Mouse (Mus musculus) stomach, embryonic 14.5 days (tissue): ENCODE results near the gene Itsn1. TPM values are rescaled to one million over a fixed set of nuclear protein-coding genes. Genes with fewer than 3 reads are reported as not detected.

Experiments
- ATAC-seq: fragments of 200-750 bp; cut with Nextera tagmentation; 2 replicates; pipeline ENCODE4 v1.8.0; 2017; ENCODE audit warnings: low read depth, moderate TSS enrichment; ENCODE audit not compliant: insufficient number of reproducible peaks, insufficient read depth, low FRiP score
- H3K27ac ChIP-seq: fragments of 300-500 bp; sonication (generic); 2 replicates; pipeline ENCODE4 v1.5.1; 2014; ENCODE audit warnings: mild to moderate bottlenecking, low read length, moderate library complexity, mixed read lengths
- H3K27me3 ChIP-seq: fragments of 300-500 bp; sonication (generic); 2 replicates; pipeline ENCODE4 v1.6.1; 2014; ENCODE audit warnings: low read length, control low read depth, mixed read lengths; ENCODE audit not compliant: control insufficient read depth, insufficient read depth
- H3K36me3 ChIP-seq: fragments of 300-500 bp; sonication (generic); 2 replicates; pipeline ENCODE4 v1.6.1; 2014; ENCODE audit warnings: mild to moderate bottlenecking, control low read depth, low read length, moderate library complexity, mixed read lengths; ENCODE audit not compliant: control insufficient read depth, insufficient read depth
- H3K4me1 ChIP-seq: fragments of 300-500 bp; sonication (generic); 2 replicates; pipeline ENCODE4 v1.6.1; 2014; ENCODE audit warnings: low read length, control low read depth, mixed read lengths; ENCODE audit not compliant: control insufficient read depth, insufficient read depth
- H3K4me2 ChIP-seq: fragments of 300-500 bp; sonication (generic); replicated peaks from 2 replicates; pipeline ENCODE4 v1.6.1; 2014; ENCODE audit warnings: low read depth, low read length, control low read depth
- H3K4me3 ChIP-seq: fragments of 300-500 bp; sonication (generic); 2 replicates; pipeline ENCODE4 v1.5.1; 2014; ENCODE audit warnings: low read depth, low read length, control low read depth
- H3K9ac ChIP-seq: fragments of 300-500 bp; sonication (generic); replicated peaks from 2 replicates; pipeline ENCODE4 v1.6.1; 2014; ENCODE audit warnings: low read depth, mild to moderate bottlenecking, control low read depth, low read length, moderate library complexity, mixed read lengths
- H3K9me3 ChIP-seq: fragments of 300-500 bp; sonication (generic); 2 replicates; pipeline ENCODE4 v1.6.1; 2016; ENCODE audit warnings: low read depth, low read length, control low read depth; ENCODE audit not compliant: control insufficient read depth
- WGBS: fragments of 180-500 bp; shearing (Covaris S2); extraction: QIAGEN DNeasy Blood & Tissue Kit; methylation state at CpG from one replicate; pipeline ENCODE4 v1.1.7; 2014; 5-methylcytosine and 5-hydroxymethylcytosine counted together
- polyA plus RNA-seq: library from polyadenylated mRNA; unstranded; fragments of >200 nt; fragmentation: Nextera tagmentation; extraction: Ambion mirVana; gene quantifications from 2 replicates; pipeline ENCODE4 v1.2.1, GENCODE M21; 2014

The Itsn1 gene
- polyA plus RNA-seq, 1 experiment from 2014 or later = 26.4 TPM

DNA sequence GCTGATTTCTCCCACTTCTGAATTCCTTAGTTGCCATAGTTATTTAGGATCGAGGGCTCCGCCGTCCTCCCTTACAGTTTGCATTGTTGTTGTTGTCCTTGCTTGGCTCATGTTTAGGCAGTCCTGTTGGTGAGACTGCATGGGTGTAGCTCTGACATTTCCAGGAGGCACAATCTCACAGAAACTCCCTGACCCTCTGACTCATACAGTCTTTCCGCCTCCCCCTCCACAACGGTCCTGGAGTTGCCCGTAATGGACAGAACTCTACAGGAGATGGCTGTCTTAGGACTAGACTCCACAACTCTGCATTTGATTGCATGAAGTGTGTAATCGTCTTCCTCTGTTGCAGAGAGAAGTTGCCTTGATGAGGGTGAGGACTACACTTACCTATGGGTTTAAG, 65.2 kb downstream of the Itsn1 start:
- no peaks in the 10 kb centered on the region for H3K9me3 ChIP-seq
- H3K4me3 ChIP-seq = no peak overlapping the region
- H3K4me2 ChIP-seq = no peak overlapping the region
- ATAC-seq = no peak
- H3K4me1 ChIP-seq = 0 out of 2 replicates have a peak, but pooled peaks cover 2% of the 10 kb centered on the region
- no peak overlapping the region for H3K27ac ChIP-seq
- no peaks in the 10 kb centered on the region for H3K27me3 ChIP-seq
- H3K36me3 ChIP-seq = peaks cover 3% of the 10 kb centered on the region; the same call in 1 of the 2 replicates
- WGBS = 91% methylated on average over 7 of the region's 7 CpGs
- no peak overlapping the region for H3K9ac ChIP-seq

DNA sequence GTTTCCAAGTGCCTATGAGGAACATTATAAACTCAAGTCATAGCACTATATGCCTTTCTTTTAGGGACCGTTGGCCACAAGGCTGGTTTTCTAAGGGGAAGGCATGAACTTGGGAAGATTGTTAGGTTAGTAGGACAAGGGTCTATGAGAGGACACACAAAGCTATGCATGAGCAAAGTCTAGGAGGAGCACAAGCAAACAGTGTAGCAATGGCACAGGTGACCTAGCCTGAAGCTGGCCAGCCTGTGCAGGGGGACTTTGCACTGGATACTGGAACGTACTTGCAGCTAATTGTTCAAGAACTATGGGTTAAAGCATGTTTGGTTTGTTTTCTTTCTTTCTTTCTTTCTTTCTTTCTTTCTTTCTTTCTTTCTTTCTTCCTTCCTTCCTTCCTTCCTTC, 66.0 kb downstream of the Itsn1 start:
- Histone ChIP-seq H3K27me3 (no peaks in the 10 kb centered on the region), H3K9ac (no peak overlapping the region), H3K4me3 (no peak overlapping the region), H3K36me3 (peaks cover 3% of the 10 kb centered on the region; the same call in 1 of the 2 replicates), H3K4me1 (0 out of 2 replicates have a peak, but pooled peaks cover 2% of the 10 kb centered on the region), H3K9me3 (no peaks in the 10 kb centered on the region), H3K4me2 (no peak overlapping the region), H3K27ac (no peak overlapping the region)
- no peak for ATAC-seq
- WGBS = 93% methylated on average over 2 of the region's 2 CpGs

DNA sequence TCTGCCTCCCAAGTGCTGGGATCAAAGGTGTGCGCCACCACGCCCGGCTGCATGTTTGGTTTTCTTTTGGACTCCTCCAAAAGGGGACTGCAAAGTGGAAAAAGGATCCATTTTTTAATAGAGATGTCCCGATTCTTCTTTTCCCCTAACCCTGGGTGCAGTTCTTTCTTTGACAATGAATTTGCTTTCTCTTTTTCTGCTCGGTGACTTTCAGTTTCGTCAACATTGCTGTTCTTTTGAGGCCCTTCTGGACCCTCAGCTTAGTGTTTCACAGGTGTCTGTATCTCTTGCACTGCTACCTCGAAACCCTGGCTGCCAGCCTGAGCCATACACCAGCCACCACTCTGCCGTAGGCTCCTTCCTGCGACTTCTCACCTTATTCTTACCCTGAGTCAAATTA, 66.5 kb downstream of the Itsn1 start:
- ATAC-seq = no peak
- Histone ChIP-seq H3K9me3 (no peaks in the 10 kb centered on the region), H3K4me3 (no peak overlapping the region), H3K27me3 (no peaks in the 10 kb centered on the region), H3K27ac (no peak overlapping the region), H3K4me1 (no peaks in the 10 kb centered on the region), H3K4me2 (no peak overlapping the region), H3K36me3 (peaks cover 3% of the 10 kb centered on the region; the same call in 1 of the 2 replicates), H3K9ac (no peak overlapping the region)
- WGBS = 94% methylated on average over 9 of the region's 9 CpGs

DNA sequence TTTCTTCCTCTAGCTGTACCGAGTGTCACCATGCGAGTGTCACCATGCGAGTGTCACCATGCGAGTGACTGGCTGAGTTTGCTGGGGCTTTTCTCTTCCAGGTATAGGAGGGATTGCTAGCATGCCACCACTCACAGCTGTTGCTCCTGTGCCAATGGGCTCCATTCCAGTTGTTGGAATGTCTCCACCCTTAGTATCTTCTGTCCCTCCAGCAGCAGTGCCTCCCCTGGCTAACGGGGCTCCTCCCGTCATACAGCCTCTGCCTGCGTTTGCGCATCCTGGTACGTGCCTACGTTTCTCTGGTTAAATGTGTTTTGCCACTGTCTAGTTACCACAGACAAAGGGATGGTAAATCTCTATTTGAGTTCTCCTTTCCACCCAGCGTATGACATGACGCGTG, 72.3 kb downstream of the Itsn1 start:
- H3K4me1 ChIP-seq = no peaks in the 10 kb centered on the region
- no peak overlapping the region for H3K4me3 ChIP-seq
- ATAC-seq = no peak
- H3K36me3 ChIP-seq = peaks cover 5% of the 10 kb centered on the region; the same call in 1 of the 2 replicates
- no peaks in the 10 kb centered on the region for H3K9me3 ChIP-seq
- 94% methylated on average over 13 of the region's 13 CpGs for WGBS
- no peak overlapping the region for H3K4me2 ChIP-seq
- H3K9ac ChIP-seq = no peak overlapping the region
- no peak overlapping the region for H3K27ac ChIP-seq
- H3K27me3 ChIP-seq = no peaks in the 10 kb centered on the region

DNA sequence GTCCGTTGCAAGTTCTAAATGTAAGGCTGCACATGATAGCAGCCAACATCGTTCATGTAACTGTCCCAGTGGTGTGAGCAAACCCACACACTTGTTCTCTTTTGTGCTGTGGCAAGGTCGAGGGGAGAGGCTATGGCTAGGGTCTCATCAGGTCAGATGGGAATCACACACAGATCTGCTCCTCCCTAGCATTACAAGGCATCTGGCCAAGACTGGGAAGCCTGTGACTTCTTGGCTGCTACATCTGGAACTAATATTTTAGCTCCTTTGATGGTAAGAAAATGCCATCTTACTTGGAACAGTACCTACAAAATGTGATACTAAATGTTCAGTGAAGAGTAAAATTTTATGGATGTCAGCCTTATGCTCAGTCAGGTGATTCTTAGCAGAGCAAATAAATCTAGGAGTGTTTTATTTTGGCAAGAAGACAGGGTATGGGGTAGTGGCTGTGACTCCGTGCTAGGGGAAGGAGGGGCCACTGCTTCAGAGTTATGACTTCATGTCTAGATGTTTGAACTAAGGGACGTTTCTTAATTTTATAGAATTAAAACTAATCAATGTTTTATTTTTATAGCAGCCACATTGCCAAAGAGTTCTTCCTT, 73.5 kb downstream of the Itsn1 start:
- ATAC-seq = no peak
- H3K4me1 ChIP-seq = no peaks in the 10 kb centered on the region
- 80% methylated on average over 5 of the region's 5 CpGs for whole genome bisulfite sequencing
- no peak overlapping the region for H3K27ac ChIP-seq
- H3K9me3 ChIP-seq = no peaks in the 10 kb centered on the region
- H3K4me3 ChIP-seq = no peak overlapping the region
- no peak overlapping the region for H3K4me2 ChIP-seq
- no peaks in the 10 kb centered on the region for H3K27me3 ChIP-seq
- H3K36me3 ChIP-seq = peaks cover 5% of the 10 kb centered on the region; the same call in 1 of the 2 replicates
- no peak overlapping the region for H3K9ac ChIP-seq

DNA sequence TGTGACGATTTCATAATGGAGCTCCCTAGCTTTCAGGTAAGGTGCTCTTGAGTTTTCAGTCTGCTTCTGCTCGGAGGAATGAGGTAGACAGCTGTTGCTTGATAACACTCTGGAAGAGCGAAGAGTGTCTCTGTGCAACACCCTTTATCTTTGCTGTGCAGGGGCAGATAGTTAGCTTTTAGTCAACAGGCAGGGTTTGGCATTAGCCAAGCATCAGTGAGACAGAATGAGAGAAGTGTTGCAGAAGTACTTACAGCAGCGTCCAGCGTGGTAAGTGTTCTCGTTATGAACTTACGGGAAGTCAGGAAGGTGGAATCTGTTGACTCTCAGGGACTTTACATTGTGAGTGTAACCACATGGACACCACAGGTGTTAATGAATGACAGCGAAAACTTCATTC, 75.3 kb downstream of the Itsn1 start:
- peak; percentile 76; the same call in 1 of the 2 replicates for ATAC-seq
- peaks cover 5% of the 10 kb centered on the region; the same call in 1 of the 2 replicates for H3K36me3 ChIP-seq
- H3K9me3 ChIP-seq = no peaks in the 10 kb centered on the region
- H3K9ac ChIP-seq = no peak overlapping the region
- no peak overlapping the region for H3K27ac ChIP-seq
- no peaks in the 10 kb centered on the region for H3K4me1 ChIP-seq
- 92% methylated on average over 8 of the region's 8 CpGs for WGBS
- no peaks in the 10 kb centered on the region for H3K27me3 ChIP-seq
- no peak overlapping the region for H3K4me2 ChIP-seq
- H3K4me3 ChIP-seq = no peak overlapping the region

DNA sequence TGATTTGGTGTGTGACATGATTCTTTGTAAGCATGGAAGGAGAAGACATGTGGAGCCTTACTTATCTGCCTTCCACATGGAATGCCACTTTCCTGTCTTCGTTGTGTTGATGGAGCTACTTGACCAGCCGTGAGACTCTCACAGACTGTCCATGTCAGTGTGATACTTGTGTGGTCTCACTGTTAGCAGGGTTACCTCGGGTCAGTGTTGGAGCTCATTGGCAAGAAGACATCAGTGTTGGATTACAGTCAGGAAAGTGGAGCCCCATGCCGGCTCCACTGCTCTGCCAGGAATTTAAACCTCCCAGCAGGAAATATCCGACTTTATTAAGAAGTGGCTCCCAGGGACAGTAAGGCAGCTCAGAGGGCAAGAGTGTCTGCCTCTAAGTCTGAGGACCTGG, 75.8 kb downstream of the Itsn1 start:
- no peak for ATAC-seq
- H3K4me3 ChIP-seq = no peak overlapping the region
- no peak overlapping the region for H3K9ac ChIP-seq
- no peak overlapping the region for H3K27ac ChIP-seq
- no peak overlapping the region for H3K4me2 ChIP-seq
- no peaks in the 10 kb centered on the region for H3K27me3 ChIP-seq
- no peaks in the 10 kb centered on the region for H3K9me3 ChIP-seq
- WGBS = 70% methylated on average over 5 of the region's 5 CpGs
- H3K36me3 ChIP-seq = peaks cover 5% of the 10 kb centered on the region; the same call in 1 of the 2 replicates
- H3K4me1 ChIP-seq = no peaks in the 10 kb centered on the region

DNA sequence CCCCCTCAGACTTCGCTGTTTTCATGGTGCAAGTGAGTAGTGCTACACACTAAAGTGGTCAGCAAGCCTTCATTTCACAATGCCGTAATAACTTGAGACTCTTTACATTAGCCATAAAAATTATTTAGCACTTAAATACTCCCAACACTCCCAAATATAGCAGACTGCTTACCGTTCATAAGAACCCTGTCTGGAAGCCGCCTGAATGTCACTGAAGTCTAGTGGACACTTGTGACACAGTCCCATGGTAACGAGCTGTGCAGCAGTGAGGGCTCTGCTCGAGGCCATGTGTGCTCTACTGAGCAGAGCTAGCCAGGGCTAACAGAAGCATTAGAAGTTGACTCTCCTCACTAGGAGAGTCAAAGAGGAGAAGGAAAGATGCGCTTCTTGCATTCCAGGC, 81.2 kb downstream of the Itsn1 start:
- no peak for ATAC-seq
- no peaks in the 10 kb centered on the region for H3K27me3 ChIP-seq
- WGBS = 89% methylated on average over 7 of the region's 7 CpGs
- H3K4me3 ChIP-seq = no peak overlapping the region
- no peaks in the 10 kb centered on the region for H3K4me1 ChIP-seq
- no peak overlapping the region for H3K27ac ChIP-seq
- H3K4me2 ChIP-seq = no peak overlapping the region
- H3K36me3 ChIP-seq = peaks cover 10% of the 10 kb centered on the region; the same call in 1 of the 2 replicates
- no peaks in the 10 kb centered on the region for H3K9me3 ChIP-seq
- H3K9ac ChIP-seq = no peak overlapping the region

DNA sequence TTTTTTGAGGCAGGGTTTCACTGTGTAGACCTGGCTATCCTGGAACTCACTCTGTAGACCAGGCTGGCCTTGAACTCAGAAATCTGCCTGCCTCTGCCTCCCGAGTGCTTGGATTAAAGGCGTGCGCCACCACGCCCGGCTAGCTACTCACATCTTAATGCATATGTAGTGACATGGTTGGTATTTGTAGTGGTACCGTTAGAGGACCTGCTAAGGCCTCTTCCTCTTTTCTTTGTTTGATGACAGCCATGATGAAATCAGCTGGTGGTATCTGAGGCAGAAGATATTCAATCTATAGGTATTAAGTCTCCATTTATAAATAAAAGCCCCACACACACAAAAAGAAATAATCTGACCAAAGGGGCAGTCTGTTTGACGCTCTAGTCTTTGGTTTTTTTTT, 82.3 kb downstream of the Itsn1 start:
- Histone ChIP-seq H3K4me2 (no peak overlapping the region), H3K36me3 (peaks cover 20% of the 10 kb centered on the region; the same call in 1 of the 2 replicates), H3K9me3 (no peaks in the 10 kb centered on the region), H3K27me3 (no peaks in the 10 kb centered on the region), H3K4me1 (no peaks in the 10 kb centered on the region), H3K4me3 (no peak overlapping the region), H3K27ac (no peak overlapping the region), H3K9ac (no peak overlapping the region)
- 95% methylated on average over 7 of the region's 7 CpGs for WGBS
- no peak for ATAC-seq
